Comparison of ENCODE assay signal across 8 mouse cellular contexts in the genomic region with DNA sequence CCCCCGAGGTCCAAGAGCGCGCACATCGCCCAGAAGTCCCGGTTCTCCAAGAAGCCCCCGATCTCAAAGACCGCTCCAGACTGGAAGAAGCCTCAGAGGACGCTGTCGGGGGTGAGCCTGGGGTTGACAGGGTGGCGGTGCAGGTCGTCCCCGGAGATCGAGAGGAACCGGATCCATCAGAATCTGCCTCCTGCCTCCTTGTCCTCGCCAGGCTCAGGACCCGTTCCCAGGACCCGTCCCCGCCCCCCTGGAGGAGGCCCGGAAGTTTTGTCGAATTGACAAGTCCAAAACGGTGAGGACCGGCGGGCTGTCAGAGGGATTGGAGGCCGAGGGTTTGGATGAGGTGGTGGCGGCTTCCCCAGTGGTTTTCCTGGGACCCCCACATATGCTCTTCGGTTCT. TPM values are rescaled to one million over a fixed set of nuclear protein-coding genes. Genes with fewer than 3 reads are reported as not detected.
DNase-seq lines count a peak whose midpoint lies in the region; ATAC-seq and TF ChIP-seq lines count a peak whose summit lies in the region.

No protein-coding gene starts in this region.

- DNase-seq in adrenal gland, postnatal 10 days = peak; percentile 52
- no peak for DNase-seq in adrenal gland, adult 18-20 months (ENCODE audit: low spot score in 2 of 2)
- no peak for DNase-seq in spleen, adult 2 months (ENCODE audit: low read depth in 1 of 2, low spot score in 2 of 2)
- DNase-seq in spleen, postnatal 36 days (ENCODE audit: low spot score in 2 of 2) = no peak
- DNase-seq in intestine, embryonic 14.5 days (ENCODE audit: low spot score) = no peak
- no peak for DNase-seq in gastrocnemius, adult 8-10 months (ENCODE audit: low spot score in 2 of 2)
- DNase-seq in spleen, postnatal 14 days (ENCODE audit: low spot score in 2 of 2) = no peak

- H3K36me3 ChIP-seq in spleen, adult 2 months (ENCODE audit: control insufficient read depth, insufficient read depth, low read length) = peaks cover 27% of the 10 kb centered on the region
- peaks cover 50% of the 10 kb centered on the region for H3K36me3 ChIP-seq in intestine, embryonic 14.5 days (ENCODE audit: control insufficient read depth, insufficient read depth, low read length)
- H3K36me3 ChIP-seq in neural tube, embryonic 12.5 days = peaks cover 48% of the 10 kb centered on the region

- peaks cover 14% of the 10 kb centered on the region; the same call in 1 of the 2 replicates for H3K4me1 ChIP-seq in spleen, adult 2 months (ENCODE audit: control insufficient read depth, insufficient read depth, insufficient read length)
- peaks cover 15% of the 10 kb centered on the region for H3K4me1 ChIP-seq in intestine, embryonic 14.5 days (replicated peaks; ENCODE audit: control insufficient read depth, insufficient read depth, low read length)
- peaks cover 28% of the 10 kb centered on the region for H3K4me1 ChIP-seq in neural tube, embryonic 12.5 days

- peak overlapping the region; percentile 96 for H3K4me2 ChIP-seq in intestine, embryonic 14.5 days (ENCODE audit: low read length)
- H3K4me2 ChIP-seq in neural tube, embryonic 12.5 days (replicated peaks) = peak overlapping the region; percentile 99

- no peak for TF ChIP-seq POLR2A in spleen, adult 2 months (IDR thresholded peaks at IDR 0.05; ENCODE audit: low read depth, low read length)

- no peak overlapping the region for H3K27ac ChIP-seq in spleen, adult 2 months (ENCODE audit: insufficient read depth, low read length)
- no peak overlapping the region for H3K27ac ChIP-seq in intestine, embryonic 14.5 days (ENCODE audit: low read depth)
- H3K27ac ChIP-seq in neural tube, embryonic 12.5 days = no peak overlapping the region

- H3K4me3 ChIP-seq in spleen, adult 2 months (ENCODE audit: extremely low read depth, insufficient read depth, insufficient read length) = peak overlapping the region; percentile 99
- peak overlapping the region; percentile 76 for H3K4me3 ChIP-seq in intestine, embryonic 14.5 days (ENCODE audit: low read depth, low read length)
- H3K4me3 ChIP-seq in neural tube, embryonic 12.5 days = peak overlapping the region; percentile 89

- no peak for ATAC-seq in intestine, embryonic 14.5 days (replicated peaks; ENCODE audit: low FRiP score, low TSS enrichment, low read depth)
- no peak for ATAC-seq in neural tube, embryonic 12.5 days (ENCODE audit: low FRiP score, low read depth)

- H3K27me3 ChIP-seq in spleen, adult 2 months (ENCODE audit: control insufficient read depth, insufficient read depth, low read length) = no peaks in the 10 kb centered on the region
- no peaks in the 10 kb centered on the region for H3K27me3 ChIP-seq in intestine, embryonic 14.5 days (replicated peaks; ENCODE audit: control insufficient read depth, insufficient read depth, low read length)
- no peaks in the 10 kb centered on the region for H3K27me3 ChIP-seq in neural tube, embryonic 12.5 days (replicated peaks)

- WGBS in spleen, adult 2 months = 2% methylated on average over 26 of the region's 26 CpGs
- WGBS in intestine, embryonic 14.5 days = 3% methylated on average over 26 of the region's 26 CpGs
- WGBS in neural tube, embryonic 12.5 days = 4% methylated on average over 26 of the region's 26 CpGs

- no peaks in the 10 kb centered on the region for H3K9me3 ChIP-seq in intestine, embryonic 14.5 days (ENCODE audit: control insufficient read depth, low read length)
- no peaks in the 10 kb centered on the region for H3K9me3 ChIP-seq in neural tube, embryonic 12.5 days

- TF ChIP-seq CTCF in spleen, adult 2 months (IDR thresholded peaks at IDR 0.05; ENCODE audit: extremely low read depth, insufficient read depth, insufficient read length, insufficient replicate concordance) = no peak

- peak overlapping the region; percentile 65 for H3K9ac ChIP-seq in intestine, embryonic 14.5 days (ENCODE audit: low read length)
- H3K9ac ChIP-seq in neural tube, embryonic 12.5 days = peak overlapping the region; percentile 76

RNA-seq across cellular contexts. Expression of gene Wdr46, which starts 0.5 kb away (rescaled TPM):
- total RNA-seq in adrenal gland, postnatal 10 days (2021) = 10 to 100 TPM; 28.4 to 29.7 TPM
- total RNA-seq in adrenal gland, adult 18-20 months (2021) = 10 to 100 TPM; 29.2 to 35.7 TPM
- 20.5 and 26.7 TPM in 2 replicates for polyA plus RNA-seq in spleen, adult 2 months (2012; rRNA removed)
- 28.6 and 31.8 TPM in 2 replicates for polyA plus RNA-seq in intestine, embryonic 14.5 days (2014; fragmentation: Nextera tagmentation; extraction: Ambion mirVana)
- polyA plus RNA-seq in neural tube, embryonic 12.5 days (2016; fragmentation: Nextera tagmentation; extraction: Ambion mirVana) = 38.4 and 39.7 TPM in 2 replicates
- 10 to 100 TPM in 1 of 4 experiments, 1 to 10 TPM in 3; 7.8 to 11.5 (median 8.7) TPM for total RNA-seq in gastrocnemius, adult 8-10 months (2022)

RNA-seq across cellular contexts. Expression of gene Pfdn6, which starts 0.8 kb away (rescaled TPM):
- 10 to 100 TPM; 81.2 to 94.9 TPM for total RNA-seq in adrenal gland, postnatal 10 days (2021)
- total RNA-seq in adrenal gland, adult 18-20 months (2021) = 10 to 100 TPM; 79.6 to 90.7 TPM
- polyA plus RNA-seq in spleen, adult 2 months (2012; rRNA removed) = 13.8 and 16.0 TPM in 2 replicates
- 163 and 175 TPM in 2 replicates for polyA plus RNA-seq in intestine, embryonic 14.5 days (2014; fragmentation: Nextera tagmentation; extraction: Ambion mirVana)
- 184 and 191 TPM in 2 replicates for polyA plus RNA-seq in neural tube, embryonic 12.5 days (2016; fragmentation: Nextera tagmentation; extraction: Ambion mirVana)
- total RNA-seq in gastrocnemius, adult 8-10 months (2022) = 10 to 100 TPM; 56.4 to 69.1 (median 64.0) TPM

RNA-seq across cellular contexts. Expression of gene B3galt4, which starts 10.3 kb away (rescaled TPM):
- total RNA-seq in adrenal gland, postnatal 10 days (2021) = 1 to 10 TPM; 4.8 to 5.8 TPM
- total RNA-seq in adrenal gland, adult 18-20 months (2021) = 1 to 10 TPM; 3.9 to 5.0 TPM
- polyA plus RNA-seq in spleen, adult 2 months (2012; rRNA removed) = 18.9 and 20.6 TPM in 2 replicates
- polyA plus RNA-seq in intestine, embryonic 14.5 days (2014; fragmentation: Nextera tagmentation; extraction: Ambion mirVana) = 3.7 and 4.9 TPM in 2 replicates
- 7.9 and 8.3 TPM in 2 replicates for polyA plus RNA-seq in neural tube, embryonic 12.5 days (2016; fragmentation: Nextera tagmentation; extraction: Ambion mirVana)
- total RNA-seq in gastrocnemius, adult 8-10 months (2022) = 1 to 10 TPM; 1.4 to 1.8 (median 1.5) TPM

RNA-seq across cellular contexts. Expression of gene Rgl2, which starts 11.6 kb away (rescaled TPM):
- total RNA-seq in adrenal gland, postnatal 10 days (2021) = 10 to 100 TPM; 57.1 to 76.3 TPM
- 10 to 100 TPM; 42.8 to 46.3 TPM for total RNA-seq in adrenal gland, adult 18-20 months (2021)
- polyA plus RNA-seq in spleen, adult 2 months (2012; rRNA removed) = 234 and 301 TPM in 2 replicates
- polyA plus RNA-seq in intestine, embryonic 14.5 days (2014; fragmentation: Nextera tagmentation; extraction: Ambion mirVana) = 31.3 and 34.5 TPM in 2 replicates
- 64.3 and 68.1 TPM in 2 replicates for polyA plus RNA-seq in neural tube, embryonic 12.5 days (2016; fragmentation: Nextera tagmentation; extraction: Ambion mirVana)
- total RNA-seq in gastrocnemius, adult 8-10 months (2022) = 10 to 100 TPM; 20.3 to 26.3 (median 23.6) TPM

RNA-seq across cellular contexts. Expression of gene Vps52, which starts 14.6 kb away (rescaled TPM):
- 10 to 100 TPM; 38.8 to 51.4 TPM for total RNA-seq in adrenal gland, postnatal 10 days (2021)
- total RNA-seq in adrenal gland, adult 18-20 months (2021) = 10 to 100 TPM; 51.1 to 53.5 TPM
- polyA plus RNA-seq in spleen, adult 2 months (2012; rRNA removed) = 58.0 and 73.2 TPM in 2 replicates
- 32.4 and 35.3 TPM in 2 replicates for polyA plus RNA-seq in intestine, embryonic 14.5 days (2014; fragmentation: Nextera tagmentation; extraction: Ambion mirVana)
- 66.0 and 66.5 TPM in 2 replicates for polyA plus RNA-seq in neural tube, embryonic 12.5 days (2016; fragmentation: Nextera tagmentation; extraction: Ambion mirVana)
- total RNA-seq in gastrocnemius, adult 8-10 months (2022) = 10 to 100 TPM; 32.0 to 34.6 (median 32.5) TPM
